Mouse (Mus musculus) MEL (cell line): Measurements from ENCODE around the gene Dusp10. TPM values are rescaled to one million over a fixed set of nuclear protein-coding genes. Genes with fewer than 3 reads are reported as not detected.

Source experiments
- DNase-seq: peaks from one replicate; pipeline ENCODE4 v3.0.0; 2011; ENCODE audit warnings: low read depth, low spot score
- H3K27ac ChIP-seq: 2 replicates; pipeline ENCODE4 v1.5.1; 2012; ENCODE audit warnings: low read depth, mild to moderate bottlenecking, control low read depth, low read length, moderate library complexity; ENCODE audit not compliant: control insufficient read depth
- H3K27me3 ChIP-seq, 2 experiments: fragments of 150-350 bp in 1 of 2; sonication (generic) in 1 of 2; 2 replicates each; pipeline ENCODE4 v1.6.1; 2012; ENCODE audit warnings: low read length in 2 of 2, mild to moderate bottlenecking in 2 of 2, improper control_type of control experiment in 1 of 2, moderate library complexity in 1 of 2; ENCODE audit not compliant: insufficient read depth in 2 of 2, control insufficient read depth in 1 of 2
- H3K36me3 ChIP-seq, 2 experiments: 2 replicates each; pipeline ENCODE4 v1.6.1; 2012 to 2014; ENCODE audit warnings: low read length in 2 of 2, improper control_type of control experiment in 1 of 2, inconsistent platforms in 1 of 2, mild to moderate bottlenecking in 1 of 2; ENCODE audit not compliant: insufficient read depth in 2 of 2, control insufficient read depth in 1 of 2
- H3K4me1 ChIP-seq, 2 experiments: fragments of 150-350 bp in 1 of 2; sonication (generic) in 1 of 2; 2 replicates each; pipeline ENCODE4 v1.6.1; 2012; ENCODE audit warnings: low read length in 2 of 2, improper control_type of control experiment in 1 of 2, mild to moderate bottlenecking in 1 of 2; ENCODE audit not compliant: insufficient read depth in 2 of 2, control insufficient read depth in 1 of 2
- H3K4me3 ChIP-seq, 2 experiments: fragments of 150-350 bp in 1 of 2; sonication (generic) in 1 of 2; 2 replicates each; pipeline ENCODE4 v1.5.1; 2012; ENCODE audit warnings: low read depth in 2 of 2, low read length in 2 of 2, mild to moderate bottlenecking in 2 of 2, moderate library complexity in 2 of 2, control low read depth in 1 of 2, improper control_type of control experiment in 1 of 2; ENCODE audit not compliant: control insufficient read depth in 1 of 2, insufficient read depth in 1 of 2
- H3K79me2 ChIP-seq: 2 replicates; pipeline ENCODE4 v1.6.1; 2012; ENCODE audit warnings: mild to moderate bottlenecking, low read length, moderate library complexity; ENCODE audit not compliant: control insufficient read depth, poor library complexity, insufficient read depth
- H3K9ac ChIP-seq: 2 replicates; pipeline ENCODE4 v1.6.1; 2012; ENCODE audit warnings: low read depth, mild to moderate bottlenecking, control low read depth, low read length, moderate library complexity; ENCODE audit not compliant: control insufficient read depth, poor library complexity, severe bottlenecking
- H3K9me3 ChIP-seq: fragments of 150-350 bp; sonication (generic); replicated peaks from 2 replicates; pipeline ENCODE4 v1.6.1; 2012; ENCODE audit warnings: mild to moderate bottlenecking, low read length, improper control_type of control experiment, moderate library complexity; ENCODE audit not compliant: insufficient read depth
- BHLHE40 ChIP-seq: IDR thresholded peaks from 2 replicates; pipeline ENCODE4 v1.6.1; 2012; ENCODE audit warnings: low read depth, mild to moderate bottlenecking, inconsistent platforms, low read length, improper control_type of control experiment, borderline replicate concordance
- CHD1 ChIP-seq: IDR thresholded peaks from 2 replicates; pipeline ENCODE4 v1.6.1; 2012; ENCODE audit warnings: low read depth, mild to moderate bottlenecking, inconsistent platforms, low read length, improper control_type of control experiment
- ELF1 ChIP-seq: IDR thresholded peaks from 2 replicates; pipeline ENCODE4 v1.6.1; 2014; ENCODE audit warnings: low read depth, mild to moderate bottlenecking, inconsistent platforms, low read length, improper control_type of control experiment, moderate library complexity
- GABPA ChIP-seq: IDR thresholded peaks from 2 replicates; pipeline ENCODE4 v1.6.1; 2012; ENCODE audit warnings: low read depth, mild to moderate bottlenecking, inconsistent platforms, low read length, improper control_type of control experiment, moderate library complexity
- HCFC1 ChIP-seq: IDR thresholded peaks from 2 replicates; pipeline ENCODE4 v1.6.1; 2012; ENCODE audit warnings: low read depth, mild to moderate bottlenecking, inconsistent platforms, low read length, improper control_type of control experiment, moderate library complexity
- MAFK ChIP-seq: IDR thresholded peaks from 2 replicates; pipeline ENCODE4 v1.6.1; 2011; ENCODE audit warnings: low read depth, mild to moderate bottlenecking, low read length, improper control_type of control experiment, borderline replicate concordance
- MAZ ChIP-seq: IDR thresholded peaks from 2 replicates; pipeline ENCODE4 v1.6.1; 2012; ENCODE audit warnings: low read depth, mild to moderate bottlenecking, inconsistent platforms, low read length, improper control_type of control experiment
- MYB ChIP-seq: IDR thresholded peaks from 2 replicates; pipeline ENCODE4 v1.6.1; 2011; ENCODE audit warnings: mild to moderate bottlenecking, low read depth, low read length, improper control_type of control experiment
- POLR2AphosphoS2 ChIP-seq: IDR thresholded peaks from 2 replicates; pipeline ENCODE4 v1.6.1; 2011; ENCODE audit warnings: low read length, improper control_type of control experiment
- POLR2AphosphoS5 ChIP-seq: IDR thresholded peaks from 2 replicates; pipeline ENCODE4 v1.6.1; 2012; ENCODE audit warnings: low read depth, borderline replicate concordance, mild to moderate bottlenecking, inconsistent platforms, low read length, moderate library complexity, mixed read lengths
- SMC3 ChIP-seq: IDR thresholded peaks from 2 replicates; pipeline ENCODE4 v1.6.1; 2011; ENCODE audit warnings: low read depth, low read length, improper control_type of control experiment
- TBP ChIP-seq: IDR thresholded peaks from 2 replicates; pipeline ENCODE4 v1.8.0; 2011; ENCODE audit warnings: low read depth, low read length, improper control_type of control experiment
- TCF12 ChIP-seq: IDR thresholded peaks from 2 replicates; pipeline ENCODE4 v1.6.1; 2014; ENCODE audit warnings: low read depth, mild to moderate bottlenecking, inconsistent platforms, low read length, improper control_type of control experiment, moderate library complexity
- UBTF ChIP-seq: IDR thresholded peaks from 2 replicates; pipeline ENCODE4 v1.6.1; 2012; ENCODE audit warnings: low read depth, mild to moderate bottlenecking, inconsistent platforms, low read length, improper control_type of control experiment, moderate library complexity, borderline replicate concordance; ENCODE audit not compliant: insufficient read depth
- ZKSCAN1 ChIP-seq: IDR thresholded peaks from 2 replicates; pipeline ENCODE4 v1.6.1; 2012; ENCODE audit warnings: low read depth, mild to moderate bottlenecking, inconsistent platforms, low read length, improper control_type of control experiment, moderate library complexity
- ZNF384 ChIP-seq: IDR thresholded peaks from 2 replicates; pipeline ENCODE4 v1.6.1; 2012; ENCODE audit warnings: low read depth, mild to moderate bottlenecking, inconsistent platforms, low read length, improper control_type of control experiment
- polyA plus RNA-seq, 2 experiments: library from polyadenylated mRNA; stranded (reverse) in 1 of 2; unstranded in 1 of 2; fragments of >175 nt in 1 of 2; fragments of >200 nt in 1 of 2; gene quantifications; 2 replicates each; pipeline versions ENCODE4 v1.2.1 to v1.2.4; 2012; ENCODE audit warnings: low replicate concordance in 2 of 2, low read depth in 1 of 2; ENCODE audit not compliant: insufficient read length in 2 of 2, insufficient read depth in 1 of 2, missing spikeins in 1 of 2
- total RNA-seq: library from RNA; depleted of rRNA; stranded (reverse); fragments of 300-350 nt; gene quantifications from 2 replicates; pipeline ENCODE4 v1.2.3, GENCODE M21; 2012

Gene Dusp10
- total and polyA plus RNA-seq, 3 experiments, result 1.4 to 2.3 TPM; not detected in 1

GRCm38 (mm10) chr1:184017606-184018005 is 4.5 kb downstream of the Dusp10 start:
- no peak for DNase-seq
- TF ChIP-seq POLR2AphosphoS5 (no peak), MYB (no peak), GABPA (no peak), CHD1 (no peak), HCFC1 (no peak), POLR2AphosphoS2 (no peak), ELF1 (no peak), TBP (no peak), ZKSCAN1 (no peak), SMC3 (no peak), MAZ (no peak), TCF12 (no peak), MAFK (no peak), BHLHE40 (no peak)
- TF ChIP-seq, all 39 proteins: peak for 0
- H3K4me3 ChIP-seq, result no peak overlapping the region
- no peaks in the 10 kb centered on the region for H3K79me2 ChIP-seq
- H3K9me3 ChIP-seq, result no peaks in the 10 kb centered on the region
- no peaks in the 10 kb centered on the region for H3K27me3 ChIP-seq
- H3K27ac ChIP-seq, result no peak overlapping the region
- no peak overlapping the region for H3K9ac ChIP-seq
- peaks cover 0 to 7% of the 10 kb centered on the region in 2 experiments; a peak in 2 of 4 replicates for H3K36me3 ChIP-seq
- H3K4me1 ChIP-seq, result peaks cover 1 to 12% of the 10 kb centered on the region in 2 experiments; a peak in 3 of 4 replicates

DNA sequence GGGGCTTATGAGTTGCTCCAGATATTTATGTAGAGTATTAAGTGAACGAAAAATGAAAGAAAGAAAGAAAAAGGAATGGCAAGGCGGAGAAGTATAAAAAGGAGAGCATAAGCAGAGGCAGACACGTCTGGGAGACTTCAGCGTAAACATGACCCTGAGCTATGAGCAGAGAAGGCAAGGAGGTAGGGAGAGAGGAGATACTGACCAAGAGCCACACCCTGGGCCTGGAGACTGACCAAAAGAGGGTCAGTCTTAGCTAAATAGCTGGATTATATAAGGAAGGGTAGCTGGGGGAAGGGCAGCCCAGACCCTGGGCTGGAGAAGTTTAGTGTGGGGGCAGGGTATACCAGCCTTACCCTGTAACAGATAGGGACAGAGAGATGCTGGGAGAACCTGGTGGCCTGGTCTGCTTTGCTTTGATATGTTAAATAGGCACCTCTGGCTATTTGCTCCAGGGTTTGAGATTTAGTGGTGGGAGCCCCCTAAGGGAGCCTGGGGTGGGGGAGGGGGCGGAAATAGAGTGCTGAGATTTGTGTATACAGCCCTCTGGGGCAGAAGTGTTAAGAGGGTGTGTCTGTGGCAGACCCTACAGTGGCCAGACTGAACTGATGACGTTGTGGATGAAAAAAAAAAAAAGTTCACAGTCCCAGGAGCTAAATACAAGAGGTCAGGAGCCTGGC is 6.1 kb downstream of the Dusp10 start:
- Histone ChIP-seq H3K4me3 (no peak overlapping the region), H3K27me3 (no peaks in the 10 kb centered on the region; a peak in 1 of 4 replicates), H3K79me2 (no peaks in the 10 kb centered on the region), H3K27ac (no peak overlapping the region), H3K4me1 (peaks cover 1 to 12% of the 10 kb centered on the region in 2 experiments; a peak in 3 of 4 replicates), H3K36me3 (peaks cover 0 to 7% of the 10 kb centered on the region in 2 experiments; a peak in 2 of 4 replicates), H3K9ac (no peak overlapping the region), H3K9me3 (no peaks in the 10 kb centered on the region)
- no peak for TF ChIP-seq UBTF
- TF ChIP-seq TBP, result no peak
- no peak for TF ChIP-seq ZNF384
- TF ChIP-seq GABPA, result no peak
- DNase-seq, result no peak
